8 mouse cellular contexts compared by ENCODE assay signal in genomic region chr2:24919839-24920175, GRCm38 (mm10). TPM values are rescaled to one million over a fixed set of nuclear protein-coding genes. Genes with fewer than 3 reads are reported as not detected.
DNase-seq lines count a peak whose midpoint lies in the region; ATAC-seq and TF ChIP-seq lines count a peak whose summit lies in the region.

No protein-coding gene starts in this region.

- peak overlapping the region; percentile 86 for H3K9ac ChIP-seq in lung, postnatal 0 days (replicated peaks; ENCODE audit: low read depth)
- H3K9ac ChIP-seq in limb, embryonic 15.5 days, result peak overlapping the region; percentile 51
- H3K9ac ChIP-seq in stomach, embryonic 14.5 days (replicated peaks; ENCODE audit: low read depth, low read length), result peak overlapping the region; percentile 97

- peak overlapping the region; percentile 74 for H3K4me2 ChIP-seq in lung, postnatal 0 days (replicated peaks; ENCODE audit: low read depth, low read length)
- peak overlapping the region; percentile 55 for H3K4me2 ChIP-seq in limb, embryonic 15.5 days
- H3K4me2 ChIP-seq in stomach, embryonic 14.5 days (replicated peaks; ENCODE audit: low read depth, low read length), result peak overlapping the region; percentile 51

- no peak for TF ChIP-seq EP300 in lung, postnatal 0 days (IDR thresholded peaks at IDR 0.05)

- DNase-seq in lung, postnatal 0 days (ENCODE audit: low spot score), result no peak
- no peak for DNase-seq in lung, adult 18-20 months
- DNase-seq in spleen, postnatal 14 days (ENCODE audit: low spot score in 2 of 2), result no peak
- DNase-seq in urinary bladder, postnatal 36 days (ENCODE audit: low spot score in 2 of 2), result no peak
- DNase-seq in cerebellum, adult 9-10 months, result no peak

- TF ChIP-seq CTCF in lung, postnatal 0 days (IDR thresholded peaks at IDR 0.05), result no peak

- H3K36me3 ChIP-seq in lung, postnatal 0 days (ENCODE audit: insufficient read depth, low read length), result no peaks in the 10 kb centered on the region
- no peaks in the 10 kb centered on the region for H3K36me3 ChIP-seq in limb, embryonic 15.5 days
- H3K36me3 ChIP-seq in stomach, embryonic 14.5 days (ENCODE audit: control insufficient read depth, insufficient read depth, low read length), result no peaks in the 10 kb centered on the region

- H3K27ac ChIP-seq in lung, postnatal 0 days (ENCODE audit: low read length), result peak overlapping the region; percentile 93
- peak overlapping the region; percentile 94 for H3K27ac ChIP-seq in limb, embryonic 15.5 days
- peak overlapping the region; percentile 94 for H3K27ac ChIP-seq in stomach, embryonic 14.5 days (ENCODE audit: low read length)

- peak overlapping the region; percentile 99 for H3K4me3 ChIP-seq in lung, postnatal 0 days (ENCODE audit: low read depth, low read length)
- peak overlapping the region; percentile 92 for H3K4me3 ChIP-seq in limb, embryonic 15.5 days
- peak overlapping the region; percentile 85 for H3K4me3 ChIP-seq in stomach, embryonic 14.5 days (ENCODE audit: low read depth, low read length)

- 7% methylated on average over 8 of the region's 8 CpGs for WGBS in lung, postnatal 0 days
- WGBS in limb, embryonic 15.5 days, result 8% methylated on average over 8 of the region's 8 CpGs
- WGBS in stomach, embryonic 14.5 days, result 9% methylated on average over 8 of the region's 8 CpGs

- H3K4me1 ChIP-seq in lung, postnatal 0 days (ENCODE audit: insufficient read depth, low read depth, low read length), result peaks cover 8% of the 10 kb centered on the region; the same call in 1 of the 2 replicates
- H3K4me1 ChIP-seq in limb, embryonic 15.5 days, result peaks cover 9% of the 10 kb centered on the region
- H3K4me1 ChIP-seq in stomach, embryonic 14.5 days (ENCODE audit: control insufficient read depth, insufficient read depth, low read length), result peaks cover 7% of the 10 kb centered on the region; the same call in 1 of the 2 replicates

- H3K9me3 ChIP-seq in lung, postnatal 0 days (ENCODE audit: low read length), result no peaks in the 10 kb centered on the region
- no peaks in the 10 kb centered on the region for H3K9me3 ChIP-seq in limb, embryonic 15.5 days
- H3K9me3 ChIP-seq in stomach, embryonic 14.5 days (ENCODE audit: control insufficient read depth, low read depth, low read length), result no peaks in the 10 kb centered on the region

- ATAC-seq in lung, postnatal 0 days, result peak; percentile 30
- peak; percentile 43 for ATAC-seq in erythroid progenitor cell, adult 5-6 weeks (replicated peaks; ENCODE audit: low FRiP score, poor library complexity, severe bottlenecking)
- ATAC-seq in limb, embryonic 15.5 days (ENCODE audit: insufficient number of reproducible peaks, low FRiP score, low TSS enrichment, low read depth), result peak; percentile 16; the same call in 1 of the 2 replicates
- ATAC-seq in stomach, embryonic 14.5 days (ENCODE audit: insufficient number of reproducible peaks, insufficient read depth, low FRiP score, low read depth), result peak; percentile 51; the same call in 1 of the 2 replicates

- H3K27me3 ChIP-seq in lung, postnatal 0 days (replicated peaks; ENCODE audit: insufficient read depth, low read length), result no peaks in the 10 kb centered on the region
- H3K27me3 ChIP-seq in limb, embryonic 15.5 days, result no peaks in the 10 kb centered on the region
- H3K27me3 ChIP-seq in stomach, embryonic 14.5 days (ENCODE audit: control insufficient read depth, insufficient read depth, low read length), result no peaks in the 10 kb centered on the region

RNA-seq across cellular contexts. Expression of gene Ehmt1, which starts 0.4 kb away (rescaled TPM):
- 39.1 and 45.0 TPM in 2 replicates for polyA plus RNA-seq in lung, postnatal 0 days (2015; fragmentation: Nextera tagmentation; extraction: Ambion mirVana)
- 13.8 and 36.0 TPM in 2 replicates for total RNA-seq in erythroid progenitor cell, adult 5-6 weeks (2015; ENCODE audit: low replicate concordance)
- total RNA-seq in erythroid progenitor cell, adult 5-6 weeks (2017; ENCODE audit: low replicate concordance), result 60.5 and 74.0 TPM in 2 replicates
- 79.5 and 85.1 TPM in 2 replicates for polyA plus RNA-seq in limb, embryonic 15.5 days (2015; fragmentation: Nextera tagmentation; extraction: Ambion mirVana)
- 91.2 and 95.9 TPM in 2 replicates for polyA plus RNA-seq in stomach, embryonic 14.5 days (2014; fragmentation: Nextera tagmentation; extraction: Ambion mirVana)

RNA-seq across cellular contexts. Expression of gene Arrdc1, which starts 15.2 kb away (rescaled TPM):
- 174 and 180 TPM in 2 replicates for polyA plus RNA-seq in lung, postnatal 0 days (2015; fragmentation: Nextera tagmentation; extraction: Ambion mirVana)
- total RNA-seq in erythroid progenitor cell, adult 5-6 weeks (2015; ENCODE audit: low replicate concordance), result 6.3 and 9.0 TPM in 2 replicates
- total RNA-seq in erythroid progenitor cell, adult 5-6 weeks (2017; ENCODE audit: low replicate concordance), result 7.7 and 8.4 TPM in 2 replicates
- 44.1 and 49.0 TPM in 2 replicates for polyA plus RNA-seq in limb, embryonic 15.5 days (2015; fragmentation: Nextera tagmentation; extraction: Ambion mirVana)
- polyA plus RNA-seq in stomach, embryonic 14.5 days (2014; fragmentation: Nextera tagmentation; extraction: Ambion mirVana), result 72.4 and 80.5 TPM in 2 replicates

RNA-seq across cellular contexts. Expression of gene Zmynd19, which starts 29.8 kb away (rescaled TPM):
- polyA plus RNA-seq in lung, postnatal 0 days (2015; fragmentation: Nextera tagmentation; extraction: Ambion mirVana), result 5.0 and 7.3 TPM in 2 replicates
- total RNA-seq in erythroid progenitor cell, adult 5-6 weeks (2015; ENCODE audit: low replicate concordance), result 3.2 and 4.6 TPM in 2 replicates
- 6.6 and 13.7 TPM in 2 replicates for total RNA-seq in erythroid progenitor cell, adult 5-6 weeks (2017; ENCODE audit: low replicate concordance)
- 10.4 and 18.2 TPM in 2 replicates for polyA plus RNA-seq in limb, embryonic 15.5 days (2015; fragmentation: Nextera tagmentation; extraction: Ambion mirVana)
- 6.3 and 8.1 TPM in 2 replicates for polyA plus RNA-seq in stomach, embryonic 14.5 days (2014; fragmentation: Nextera tagmentation; extraction: Ambion mirVana)

RNA-seq across cellular contexts. Expression of gene Dph7, which starts 42.4 kb away (rescaled TPM):
- polyA plus RNA-seq in lung, postnatal 0 days (2015; fragmentation: Nextera tagmentation; extraction: Ambion mirVana), result 12.3 and 13.3 TPM in 2 replicates
- 6.5 and 16.3 TPM in 2 replicates for total RNA-seq in erythroid progenitor cell, adult 5-6 weeks (2015; ENCODE audit: low replicate concordance)
- 2.8 and 6.1 TPM in 2 replicates for total RNA-seq in erythroid progenitor cell, adult 5-6 weeks (2017; ENCODE audit: low replicate concordance)
- polyA plus RNA-seq in limb, embryonic 15.5 days (2015; fragmentation: Nextera tagmentation; extraction: Ambion mirVana), result 28.4 and 30.2 TPM in 2 replicates
- 25.4 and 28.6 TPM in 2 replicates for polyA plus RNA-seq in stomach, embryonic 14.5 days (2014; fragmentation: Nextera tagmentation; extraction: Ambion mirVana)

RNA-seq across cellular contexts. Expression of gene Mrpl41, which starts 55.1 kb away (rescaled TPM):
- 90.0 and 98.4 TPM in 2 replicates for polyA plus RNA-seq in lung, postnatal 0 days (2015; fragmentation: Nextera tagmentation; extraction: Ambion mirVana)
- total RNA-seq in erythroid progenitor cell, adult 5-6 weeks (2015; ENCODE audit: low replicate concordance), result 31.9 and 38.6 TPM in 2 replicates
- total RNA-seq in erythroid progenitor cell, adult 5-6 weeks (2017; ENCODE audit: low replicate concordance), result 37.8 and 40.9 TPM in 2 replicates
- 117 TPM in 2 replicates for polyA plus RNA-seq in limb, embryonic 15.5 days (2015; fragmentation: Nextera tagmentation; extraction: Ambion mirVana)
- polyA plus RNA-seq in stomach, embryonic 14.5 days (2014; fragmentation: Nextera tagmentation; extraction: Ambion mirVana), result 114 and 129 TPM in 2 replicates
